Mouse (Mus musculus) hindbrain, embryonic 14.5 days (tissue): Measurements from ENCODE around the gene Kcna7. TPM values are rescaled to one million over a fixed set of nuclear protein-coding genes. Genes with fewer than 3 reads are reported as not detected.
"Not testable (repeated sequence)": the region's sequence is repeated elsewhere in the genome, so short reads cannot be mapped to it uniquely, and the experiment has no call there.

ENCODE experiments used
- ATAC-seq: fragments of 200-750 bp; cut with Nextera tagmentation; 2 replicates; pipeline ENCODE4 v1.8.0; 2017; ENCODE audit warnings: moderate number of reproducible peaks, mild to moderate bottlenecking, moderate TSS enrichment, moderate library complexity; ENCODE audit not compliant: low FRiP score
- DNase-seq: peaks from one replicate; pipeline ENCODE4 v3.0.0-alpha.2; 2015; ENCODE audit warnings: low spot score
- H3K27ac ChIP-seq: fragments of 300-500 bp; sonication (generic); 2 replicates; pipeline ENCODE4 v1.5.1; 2014; ENCODE audit warnings: mild to moderate bottlenecking, moderate library complexity
- H3K27me3 ChIP-seq: fragments of 300-500 bp; sonication (generic); 2 replicates; pipeline ENCODE4 v1.6.1; 2014; ENCODE audit warnings: mild to moderate bottlenecking, low read length, mixed read lengths; ENCODE audit not compliant: control insufficient read depth, insufficient read depth
- H3K36me3 ChIP-seq: fragments of 300-500 bp; sonication (generic); replicated peaks from 2 replicates; pipeline ENCODE4 v1.6.1; 2014; ENCODE audit not compliant: control insufficient read depth, insufficient read depth
- H3K4me1 ChIP-seq: fragments of 300-500 bp; sonication (generic); replicated peaks from 2 replicates; pipeline ENCODE4 v1.6.1; 2014; ENCODE audit warnings: antibody characterized with exemption, low read length, mixed read lengths; ENCODE audit not compliant: control insufficient read depth, insufficient read depth
- H3K4me2 ChIP-seq: fragments of 300-500 bp; sonication (generic); replicated peaks from 2 replicates; pipeline ENCODE4 v1.6.1; 2014; ENCODE audit warnings: mild to moderate bottlenecking, moderate library complexity
- H3K4me3 ChIP-seq: fragments of 300-500 bp; sonication (generic); replicated peaks from 2 replicates; pipeline ENCODE4 v1.5.1; 2014; ENCODE audit warnings: mild to moderate bottlenecking, low read length
- H3K9ac ChIP-seq: fragments of 300-500 bp; sonication (generic); 2 replicates; pipeline ENCODE4 v1.6.1; 2014
- H3K9me3 ChIP-seq: fragments of 300-500 bp; sonication (generic); 2 replicates; pipeline ENCODE4 v1.6.1; 2016; ENCODE audit warnings: low read length; ENCODE audit not compliant: control insufficient read depth
- WGBS: fragments of 180-500 bp; shearing (Covaris S2); extraction: QIAGEN DNeasy Blood & Tissue Kit; methylation state at CpG from one replicate; pipeline ENCODE4 v1.1.7; 2014; 5-methylcytosine and 5-hydroxymethylcytosine counted together
- polyA plus RNA-seq: library from polyadenylated mRNA; unstranded; fragments of >200 nt; fragmentation: Nextera tagmentation; extraction: Ambion mirVana; gene quantifications from 2 replicates; pipeline ENCODE4 v1.2.1, GENCODE M21; 2014

The Kcna7 gene
- polyA plus RNA-seq, 1 experiment from 2014 or later, result not detected

- Histone ChIP-seq H3K4me2 (no peak overlapping the region), H3K4me3 (no peak overlapping the region), H3K27me3 (no peaks in the 10 kb centered on the region), H3K36me3 (peaks cover 96% of the 10 kb centered on the region), H3K27ac (no peak overlapping the region), H3K9ac (no peak overlapping the region), H3K9me3 (no peaks in the 10 kb centered on the region), H3K4me1 (0 out of 2 replicates have a peak, but pooled peaks cover 4% of the 10 kb centered on the region)
- ATAC-seq (no peak), DNase-seq (no peak)
- WGBS, result 84% methylated on average over 1 of the region's 1 CpGs
Measured at GRCm38 (mm10) chr7:45376057-45376456, 29.4 kb upstream of the Kcna7 start.

GRCm38 (mm10) chr7:45386077-45386476 is 19.4 kb upstream of the Kcna7 start:
- DNase-seq, result no peak
- Histone ChIP-seq H3K27ac (no peak overlapping the region), H3K9me3 (no peaks in the 10 kb centered on the region), H3K4me2 (no peak overlapping the region), H3K4me1 (no peaks in the 10 kb centered on the region), H3K4me3 (no peak overlapping the region), H3K27me3 (no peaks in the 10 kb centered on the region), H3K36me3 (peaks cover 100% of the 10 kb centered on the region), H3K9ac (no peak overlapping the region)
- WGBS, result 94% methylated on average over 3 of the region's 3 CpGs
- no peak for ATAC-seq

- H3K36me3 ChIP-seq, result peaks cover 22% of the 10 kb centered on the region
- H3K4me1 ChIP-seq, result peaks cover 18% of the 10 kb centered on the region
- peak overlapping the region; percentile 97 for H3K4me2 ChIP-seq
- H3K4me3 ChIP-seq, result peak overlapping the region; percentile 82
- peak overlapping the region; percentile 79 for H3K9ac ChIP-seq
- DNase-seq (peak; percentile 73), ATAC-seq (peak; percentile 80)
- peak overlapping the region; percentile 97 for H3K27ac ChIP-seq
- under 1% methylated on average over 19 of the region's 20 CpGs for WGBS
- no peaks in the 10 kb centered on the region for H3K27me3 ChIP-seq
- no peaks in the 10 kb centered on the region for H3K9me3 ChIP-seq
Measured at GRCm38 (mm10) chr7:45395129-45395541, 10.3 kb upstream of the Kcna7 start.

- Histone ChIP-seq H3K27ac (peak within 1 kb of the TSS; percentile 97), H3K36me3 (peaks cover 16% of the 10 kb centered on the region), H3K9me3 (no peaks in the 10 kb centered on the region), H3K27me3 (no peaks in the 10 kb centered on the region), H3K9ac (peak within 1 kb of the TSS; percentile 79), H3K4me3 (peak within 1 kb of the TSS; percentile 82), H3K4me2 (peak within 1 kb of the TSS; percentile 97), H3K4me1 (peaks cover 18% of the 10 kb centered on the region)
- ATAC-seq (peak; percentile 96), DNase-seq (peak; percentile 100)
- WGBS, result under 1% methylated on average over 60 of the region's 60 CpGs
Measured at GRCm38 (mm10) chr7:45395578-45396336, 9.7 kb upstream of the Kcna7 start, which contains the start of gene Snrnp70. Gene Snrnp70, minus strand, starts transcription at chr7:45395742.

GRCm38 (mm10) chr7:45396337-45396775 is 9.1 kb upstream of the Kcna7 start:
- 4% methylated on average over 3 of the region's 3 CpGs for WGBS
- Histone ChIP-seq H3K4me2 (peak overlapping the region; percentile 97), H3K9ac (peak overlapping the region; percentile 34; the same call in 1 of the 2 replicates), H3K27ac (peak overlapping the region; percentile 97), H3K4me1 (peaks cover 18% of the 10 kb centered on the region), H3K4me3 (peak overlapping the region; percentile 82)
- not testable (repeated sequence) for H3K36me3 ChIP-seq, DNase-seq, H3K9me3 ChIP-seq, H3K27me3 ChIP-seq
- ATAC-seq, result 0 out of 2 replicates have a peak, but pooled peaks have one; percentile 4

GRCm38 (mm10) chr7:45396787-45397186 is 8.7 kb upstream of the Kcna7 start:
- WGBS, result 78% methylated on average over 2 of the region's 2 CpGs
- no peaks in the 10 kb centered on the region for H3K9me3 ChIP-seq
- no peak overlapping the region for H3K4me2 ChIP-seq
- no peak overlapping the region for H3K9ac ChIP-seq
- peaks cover 5% of the 10 kb centered on the region for H3K36me3 ChIP-seq
- no peak overlapping the region for H3K4me3 ChIP-seq
- DNase-seq (no peak), ATAC-seq (no peak)
- peaks cover 18% of the 10 kb centered on the region for H3K4me1 ChIP-seq
- no peak overlapping the region for H3K27ac ChIP-seq
- no peaks in the 10 kb centered on the region for H3K27me3 ChIP-seq

GRCm38 (mm10) chr7:45401521-45402085 is 3.9 kb upstream of the Kcna7 start:
- H3K4me3 ChIP-seq, result no peak overlapping the region
- no peak overlapping the region for H3K27ac ChIP-seq
- DNase-seq, result no peak
- H3K9me3 ChIP-seq, result no peaks in the 10 kb centered on the region
- no peak overlapping the region for H3K9ac ChIP-seq
- no peaks in the 10 kb centered on the region for H3K36me3 ChIP-seq
- H3K4me2 ChIP-seq, result no peak overlapping the region
- H3K27me3 ChIP-seq, result peaks cover 19% of the 10 kb centered on the region
- no peak for ATAC-seq
- H3K4me1 ChIP-seq, result no peaks in the 10 kb centered on the region; the same call in 1 of the 2 replicates
- 81% methylated on average over 10 of the region's 10 CpGs for WGBS

- ATAC-seq, result no peak
- Histone ChIP-seq H3K4me1 (no peaks in the 10 kb centered on the region; the same call in 1 of the 2 replicates), H3K4me2 (no peak overlapping the region), H3K27ac (no peak overlapping the region), H3K9ac (no peak overlapping the region), H3K36me3 (no peaks in the 10 kb centered on the region), H3K9me3 (no peaks in the 10 kb centered on the region), H3K4me3 (no peak overlapping the region), H3K27me3 (peaks cover 40% of the 10 kb centered on the region)
- DNase-seq, result peak; percentile 66
- 47% methylated on average over 6 of the region's 6 CpGs for WGBS
Measured at GRCm38 (mm10) chr7:45403532-45404261, 1.8 kb upstream of the Kcna7 start.
